Mouse (Mus musculus) heart, postnatal 0 days (tissue): ENCODE results near the gene Gm11238. TPM values are rescaled to one million over a fixed set of nuclear protein-coding genes. Genes with fewer than 3 reads are reported as not detected.
"Not testable (repeated sequence)": the region's sequence is repeated elsewhere in the genome, so short reads cannot be mapped to it uniquely, and the experiment has no call there.

ENCODE experiments used
- ATAC-seq: fragments of 200-750 bp; cut with Nextera tagmentation; 2 replicates; pipeline ENCODE4 v1.8.0; 2017; ENCODE audit warnings: low read depth, moderate number of reproducible peaks, moderate library complexity; ENCODE audit not compliant: insufficient read depth
- DNase-seq: peaks from one replicate; pipeline ENCODE4 v3.0.0-alpha.2; 2016; ENCODE audit warnings: low spot score
- H3K27ac ChIP-seq: fragments of 300-500 bp; sonication (generic); 2 replicates; pipeline ENCODE4 v1.5.1; 2014; ENCODE audit warnings: low read depth, mild to moderate bottlenecking
- H3K27me3 ChIP-seq: fragments of 300-500 bp; sonication (generic); 2 replicates; pipeline ENCODE4 v1.6.1; 2014; ENCODE audit warnings: low read length, mixed read lengths; ENCODE audit not compliant: control insufficient read depth, insufficient read depth
- H3K36me3 ChIP-seq: fragments of 300-500 bp; sonication (generic); replicated peaks from 2 replicates; pipeline ENCODE4 v1.6.1; 2014; ENCODE audit warnings: low read length, mixed read lengths; ENCODE audit not compliant: control insufficient read depth, insufficient read depth
- H3K4me1 ChIP-seq: fragments of 300-500 bp; sonication (generic); 2 replicates; pipeline ENCODE4 v1.6.1; 2014; ENCODE audit warnings: antibody characterized with exemption; ENCODE audit not compliant: control insufficient read depth, insufficient read depth
- H3K4me2 ChIP-seq: fragments of 300-500 bp; sonication (generic); 2 replicates; pipeline ENCODE4 v1.6.1; 2014; ENCODE audit warnings: low read depth, mild to moderate bottlenecking, low read length, moderate library complexity
- H3K4me3 ChIP-seq: fragments of 300-500 bp; sonication (generic); 2 replicates; pipeline ENCODE4 v1.5.1; 2014; ENCODE audit warnings: low read depth, low read length
- H3K9ac ChIP-seq: fragments of 300-500 bp; sonication (generic); replicated peaks from 2 replicates; pipeline ENCODE4 v1.6.1; 2014; ENCODE audit warnings: low read depth, low read length, mixed read lengths
- H3K9me3 ChIP-seq: fragments of 300-500 bp; sonication (generic); replicated peaks from 2 replicates; pipeline ENCODE4 v1.6.1; 2016; ENCODE audit warnings: low read length; ENCODE audit not compliant: control insufficient read depth
- CTCF ChIP-seq: IDR thresholded peaks from 2 replicates; pipeline ENCODE4 v1.5.1; 2016; ENCODE audit warnings: antibody characterized with exemption, control low read depth, low read depth
- EP300 ChIP-seq: IDR thresholded peaks from 2 replicates; pipeline ENCODE4 v1.6.1; 2016; ENCODE audit warnings: antibody characterized with exemption, low read depth
- WGBS: fragments of 180-500 bp; shearing (Covaris S2); extraction: QIAGEN DNeasy Blood & Tissue Kit; methylation state at CpG from one replicate; pipeline ENCODE4 v1.1.7; 2014; 5-methylcytosine and 5-hydroxymethylcytosine counted together
- polyA plus RNA-seq: library from polyadenylated mRNA; unstranded; fragments of >200 nt; fragmentation: Nextera tagmentation; extraction: Ambion mirVana; gene quantifications from 2 replicates; pipeline ENCODE4 v1.2.1, GENCODE M21; 2015
- total RNA-seq: library from RNA; depleted of rRNA; stranded (reverse); fragments of >200 nt; gene quantifications from 2 replicates; pipeline ENCODE4 v1.2.3, GENCODE M21; 2014; ENCODE audit warnings: low replicate concordance; rRNA removed

Gene Gm11238
- total RNA-seq: not detected in 2 replicates
- polyA plus RNA-seq: not detected in 2 replicates

DNA sequence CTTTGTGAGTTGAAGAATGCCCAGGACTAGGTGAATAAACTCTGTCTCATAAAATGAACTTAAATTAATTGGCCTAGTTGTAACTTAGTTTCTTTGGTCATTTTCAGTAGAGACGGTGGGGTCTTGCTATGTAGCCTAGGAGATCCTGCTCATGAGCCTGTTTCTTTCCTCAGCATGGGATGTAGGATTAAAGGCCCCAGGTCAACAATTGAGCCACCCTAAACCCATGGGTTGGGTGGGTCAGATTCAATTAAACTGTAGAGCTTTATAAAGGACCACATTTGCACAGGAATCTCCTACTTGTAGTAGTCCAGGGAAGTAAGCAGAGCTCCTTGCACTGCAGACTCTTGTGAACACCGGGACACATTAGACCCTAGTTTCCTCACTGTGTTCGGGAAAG is at the start of gene Gm11238:
Gene Gm11238, plus strand, starts transcription at position 301 of the 400 bp plus-strand sequence.
- H3K36me3 ChIP-seq, H3K4me1 ChIP-seq, H3K27ac ChIP-seq, H3K27me3 ChIP-seq, H3K9ac ChIP-seq, H3K4me3 ChIP-seq, ATAC-seq, DNase-seq, H3K9me3 ChIP-seq, H3K4me2 ChIP-seq: not testable (repeated sequence)
- no CpG with 5 or more reads among the region's 3 CpGs for WGBS

DNA sequence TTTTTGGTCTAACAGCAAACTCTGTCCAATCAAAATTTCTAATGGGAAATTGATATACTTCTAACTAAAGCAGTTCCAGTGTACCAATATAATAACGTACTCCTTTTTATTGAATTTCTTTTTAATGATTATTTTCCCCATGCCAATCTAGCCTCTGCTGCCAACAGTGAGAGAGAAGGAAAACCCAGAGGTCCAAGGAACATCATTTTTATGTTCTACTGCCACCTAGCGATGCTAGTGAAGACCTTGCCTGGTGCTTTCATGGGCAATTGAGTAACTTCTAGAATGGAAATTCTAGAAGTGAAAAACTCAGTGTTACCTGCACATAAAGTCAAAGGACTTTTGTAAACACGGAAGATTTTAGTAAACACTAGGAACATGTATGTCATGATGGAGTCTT is 8.4 kb upstream of the Gm11238 start:
- Histone ChIP-seq H3K9me3 (no peaks in the 10 kb centered on the region), H3K4me3 (no peak overlapping the region), H3K4me1 (no peaks in the 10 kb centered on the region), H3K27me3 (no peaks in the 10 kb centered on the region), H3K27ac (no peak overlapping the region), H3K4me2 (no peak overlapping the region), H3K9ac (no peak overlapping the region), H3K36me3 (no peaks in the 10 kb centered on the region)
- DNase-seq (no peak), ATAC-seq (no peak)
- TF ChIP-seq CTCF (peak; percentile 46), EP300 (no peak)
- WGBS: 10% methylated on average over 3 of the region's 3 CpGs

DNA sequence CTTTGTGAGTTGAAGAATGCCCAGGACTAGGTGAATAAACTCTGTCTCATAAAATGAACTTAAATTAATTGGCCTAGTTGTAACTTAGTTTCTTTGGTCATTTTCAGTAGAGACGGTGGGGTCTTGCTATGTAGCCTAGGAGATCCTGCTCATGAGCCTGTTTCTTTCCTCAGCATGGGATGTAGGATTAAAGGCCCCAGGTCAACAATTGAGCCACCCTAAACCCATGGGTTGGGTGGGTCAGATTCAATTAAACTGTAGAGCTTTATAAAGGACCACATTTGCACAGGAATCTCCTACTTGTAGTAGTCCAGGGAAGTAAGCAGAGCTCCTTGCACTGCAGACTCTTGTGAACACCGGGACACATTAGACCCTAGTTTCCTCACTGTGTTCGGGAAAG is 15.0 kb downstream of the Gm11238 start, which contains the start of gene Gm11237:
Gene Gm11237, plus strand, starts transcription at position 301 of the 400 bp plus-strand sequence.
- ATAC-seq, DNase-seq: not testable (repeated sequence)
- WGBS: no CpG with 5 or more reads among the region's 3 CpGs

DNA sequence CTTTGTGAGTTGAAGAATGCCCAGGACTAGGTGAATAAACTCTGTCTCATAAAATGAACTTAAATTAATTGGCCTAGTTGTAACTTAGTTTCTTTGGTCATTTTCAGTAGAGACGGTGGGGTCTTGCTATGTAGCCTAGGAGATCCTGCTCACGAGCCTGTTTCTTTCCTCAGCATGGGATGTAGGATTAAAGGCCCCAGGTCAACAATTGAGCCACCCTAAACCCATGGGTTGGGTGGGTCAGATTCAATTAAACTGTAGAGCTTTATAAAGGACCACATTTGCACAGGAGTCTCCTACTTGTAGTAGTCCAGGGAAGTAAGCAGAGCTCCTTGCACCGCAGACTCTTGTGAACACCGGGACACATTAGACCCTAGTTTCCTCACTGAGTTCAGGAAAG is 30.1 kb downstream of the Gm11238 start, which contains the start of gene Gm11236:
Gene Gm11236, plus strand, starts transcription at position 301 of the 400 bp plus-strand sequence.
- not testable (repeated sequence) for H3K9me3 ChIP-seq, H3K4me3 ChIP-seq, H3K36me3 ChIP-seq, ATAC-seq, H3K27me3 ChIP-seq, H3K4me1 ChIP-seq, DNase-seq, H3K4me2 ChIP-seq, H3K9ac ChIP-seq, H3K27ac ChIP-seq
- no CpG with 5 or more reads among the region's 4 CpGs for WGBS

More for the DNA sequence above, 15.0 kb downstream of the Gm11238 start, which contains the start of gene Gm11237:
- H3K4me3 ChIP-seq, H3K9me3 ChIP-seq, H3K4me1 ChIP-seq, H3K27me3 ChIP-seq, H3K9ac ChIP-seq, H3K4me2 ChIP-seq, H3K36me3 ChIP-seq, H3K27ac ChIP-seq: not testable (repeated sequence)

DNA sequence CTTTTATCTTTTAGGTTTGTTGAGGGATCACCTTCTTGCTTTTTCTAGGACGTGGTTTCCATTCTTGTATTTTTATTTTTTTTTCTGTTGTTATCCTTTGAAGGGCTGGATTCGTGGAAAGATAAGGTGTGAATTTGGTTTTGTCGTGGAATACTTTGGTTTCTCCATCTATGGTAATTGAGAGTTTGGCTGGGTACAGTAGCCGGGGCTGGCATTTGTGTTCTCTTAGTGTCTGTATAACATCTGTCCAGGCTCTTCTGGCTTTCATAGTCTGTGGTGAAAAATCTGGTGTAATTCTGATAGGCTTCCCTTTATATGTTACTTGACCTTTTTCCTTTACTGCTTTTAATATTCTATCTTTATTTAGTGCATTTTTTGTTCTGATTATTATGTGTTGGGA is 54.2 kb downstream of the Gm11238 start:
- H3K9me3 ChIP-seq, H3K9ac ChIP-seq, DNase-seq, H3K27ac ChIP-seq, H3K4me3 ChIP-seq, H3K36me3 ChIP-seq, H3K4me1 ChIP-seq, ATAC-seq, H3K27me3 ChIP-seq, H3K4me2 ChIP-seq: not testable (repeated sequence)
- WGBS: 61% methylated on average over 4 of the region's 4 CpGs

DNA sequence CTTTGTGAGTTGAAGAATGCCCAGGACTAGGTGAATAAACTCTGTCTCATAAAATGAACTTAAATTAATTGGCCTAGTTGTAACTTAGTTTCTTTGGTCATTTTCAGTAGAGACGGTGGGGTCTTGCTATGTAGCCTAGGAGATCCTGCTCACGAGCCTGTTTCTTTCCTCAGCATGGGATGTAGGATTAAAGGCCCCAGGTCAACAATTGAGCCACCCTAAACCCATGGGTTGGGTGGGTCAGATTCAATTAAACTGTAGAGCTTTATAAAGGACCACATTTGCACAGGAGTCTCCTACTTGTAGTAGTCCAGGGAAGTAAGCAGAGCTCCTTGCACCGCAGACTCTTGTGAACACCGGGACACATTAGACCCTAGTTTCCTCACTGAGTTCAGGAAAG is 60.4 kb downstream of the Gm11238 start, which contains the start of gene Gm11239:
Gene Gm11239, plus strand, starts transcription at position 301 of the 400 bp plus-strand sequence.
- DNase-seq, H3K4me2 ChIP-seq, H3K4me3 ChIP-seq, H3K4me1 ChIP-seq, H3K9ac ChIP-seq, H3K36me3 ChIP-seq, H3K27ac ChIP-seq, H3K27me3 ChIP-seq, H3K9me3 ChIP-seq, ATAC-seq: not testable (repeated sequence)
- no CpG with 5 or more reads among the region's 4 CpGs for WGBS

DNA sequence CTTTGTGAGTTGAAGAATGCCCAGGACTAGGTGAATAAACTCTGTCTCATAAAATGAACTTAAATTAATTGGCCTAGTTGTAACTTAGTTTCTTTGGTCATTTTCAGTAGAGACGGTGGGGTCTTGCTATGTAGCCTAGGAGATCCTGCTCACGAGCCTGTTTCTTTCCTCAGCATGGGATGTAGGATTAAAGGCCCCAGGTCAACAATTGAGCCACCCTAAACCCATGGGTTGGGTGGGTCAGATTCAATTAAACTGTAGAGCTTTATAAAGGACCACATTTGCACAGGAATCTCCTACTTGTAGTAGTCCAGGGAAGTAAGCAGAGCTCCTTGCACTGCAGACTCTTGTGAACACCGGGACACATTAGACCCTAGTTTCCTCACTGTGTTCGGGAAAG is 75.5 kb downstream of the Gm11238 start, which contains the start of gene Gm428:
Gene Gm428, plus strand, starts transcription at position 301 of the 400 bp plus-strand sequence.
- not testable (repeated sequence) for H3K4me2 ChIP-seq, H3K4me1 ChIP-seq, ATAC-seq, H3K36me3 ChIP-seq, H3K4me3 ChIP-seq, H3K9me3 ChIP-seq, H3K9ac ChIP-seq, DNase-seq, H3K27me3 ChIP-seq, H3K27ac ChIP-seq
- WGBS: no CpG with 5 or more reads among the region's 4 CpGs
